Mouse (Mus musculus): ENCODE data around the gene Bclaf3.

The Bclaf3 gene

DNA sequence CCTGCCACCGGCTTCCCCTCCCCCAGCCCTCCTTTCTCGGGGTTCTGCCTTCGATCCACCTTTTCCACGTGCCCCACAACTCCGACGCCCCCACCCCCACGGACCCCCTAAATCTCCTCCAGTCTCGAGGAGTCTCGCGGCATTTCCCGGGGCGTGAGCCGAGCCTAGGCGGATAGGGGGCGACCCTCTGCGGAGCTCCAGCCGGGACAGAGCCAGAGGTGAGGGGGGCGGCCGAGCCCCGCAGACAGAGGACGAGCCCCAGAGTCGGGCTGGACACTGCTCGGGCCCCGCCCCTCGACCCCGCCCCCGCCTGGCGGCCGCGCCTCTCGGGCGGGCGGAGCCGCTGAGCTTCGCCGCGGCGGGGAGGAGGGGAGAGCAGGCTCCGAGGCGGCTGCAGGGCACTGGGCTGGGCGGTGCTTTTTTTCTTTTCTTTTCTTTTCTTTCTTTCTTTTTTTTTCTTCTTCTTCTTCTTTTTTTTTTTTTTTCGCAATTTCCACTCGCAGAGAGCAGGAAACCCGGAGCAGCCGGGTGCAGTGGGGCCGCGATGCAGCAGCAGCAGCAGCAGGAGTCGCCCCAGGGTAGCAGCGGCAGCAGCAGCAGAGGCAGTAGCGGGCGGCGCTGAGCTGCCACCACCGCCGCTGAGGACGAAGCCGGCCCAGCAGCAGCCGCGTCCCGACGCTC, 100.6 kb downstream of the Bclaf3 start, which contains the start of gene Sh3kbp1:
Sh3kbp1 (plus strand) TSS at position 366 of the 681 bp plus-strand sequence.
- peak; percentile 57 to 58 for DNase-seq (ENCODE audit: low spot score in 2 of 2)

DNA sequence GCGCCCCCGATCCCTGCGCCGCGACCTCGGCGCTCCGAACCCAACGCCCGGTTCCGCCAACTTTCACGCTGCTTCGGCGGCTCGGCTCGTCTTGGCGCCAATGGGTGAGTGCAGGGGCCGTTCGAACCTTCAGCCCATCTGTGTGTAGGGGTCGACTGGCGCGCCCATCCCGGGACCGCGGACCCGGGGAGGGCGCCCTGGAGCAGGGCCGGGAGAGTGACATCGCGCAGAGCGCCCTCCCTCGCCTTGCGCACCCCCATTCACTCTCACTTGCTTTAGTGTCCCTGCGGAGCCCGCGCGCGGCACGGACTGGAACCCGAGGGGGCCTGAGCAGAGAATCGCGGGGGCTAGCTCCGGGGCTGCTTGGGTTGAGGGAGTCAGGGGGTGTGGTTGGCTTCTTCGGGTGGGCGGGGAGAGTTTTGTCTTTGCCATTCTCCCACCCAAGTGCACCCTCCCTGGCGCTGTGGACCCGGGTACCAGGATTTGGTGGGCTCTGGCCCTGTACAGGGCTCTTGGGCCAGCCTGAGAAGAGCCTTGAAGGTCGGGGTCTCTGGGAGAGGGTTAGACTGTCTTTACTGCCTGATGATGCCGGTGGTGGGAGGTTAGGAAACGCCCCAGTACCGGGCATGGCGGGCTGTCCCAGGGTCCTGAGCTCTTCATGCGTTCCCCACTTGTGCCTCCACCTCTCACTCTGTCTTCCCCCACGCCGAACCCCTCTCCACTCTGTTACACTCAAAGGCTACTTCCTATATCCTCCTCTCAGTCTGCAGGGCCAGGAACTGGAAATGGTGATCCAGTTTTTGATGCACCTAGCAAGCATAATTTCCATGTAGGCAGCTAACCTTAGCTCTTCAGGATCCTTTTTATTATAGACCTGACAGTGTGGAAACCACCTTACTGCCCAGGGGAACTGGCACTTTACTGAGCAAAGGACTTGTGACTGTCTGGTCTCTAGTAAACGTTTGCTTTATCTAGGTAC, 101.4 kb downstream of the Bclaf3 start:
- no peak for DNase-seq (ENCODE audit: low spot score in 2 of 2)

DNA sequence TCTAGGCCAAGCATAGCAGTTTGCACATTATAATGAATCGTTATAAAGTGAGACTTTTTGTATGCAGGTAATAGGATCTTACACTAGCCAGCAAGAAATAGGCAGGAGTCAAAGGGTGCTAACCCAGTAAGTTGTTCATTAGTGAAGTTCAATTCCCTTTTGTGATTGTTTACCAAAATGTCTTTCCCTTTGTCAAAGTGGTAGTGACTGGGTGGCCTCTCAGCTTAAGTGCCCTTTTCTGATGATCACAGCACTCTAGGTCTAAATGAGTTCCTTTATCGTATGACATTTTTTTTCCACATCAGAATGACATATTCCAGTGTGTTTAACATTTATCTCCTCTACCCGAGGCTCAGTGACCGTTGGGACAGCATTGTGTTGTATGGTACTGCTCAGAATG, 102.1 kb downstream of the Bclaf3 start:
- no peak for DNase-seq (ENCODE audit: low spot score in 2 of 2)

DNA sequence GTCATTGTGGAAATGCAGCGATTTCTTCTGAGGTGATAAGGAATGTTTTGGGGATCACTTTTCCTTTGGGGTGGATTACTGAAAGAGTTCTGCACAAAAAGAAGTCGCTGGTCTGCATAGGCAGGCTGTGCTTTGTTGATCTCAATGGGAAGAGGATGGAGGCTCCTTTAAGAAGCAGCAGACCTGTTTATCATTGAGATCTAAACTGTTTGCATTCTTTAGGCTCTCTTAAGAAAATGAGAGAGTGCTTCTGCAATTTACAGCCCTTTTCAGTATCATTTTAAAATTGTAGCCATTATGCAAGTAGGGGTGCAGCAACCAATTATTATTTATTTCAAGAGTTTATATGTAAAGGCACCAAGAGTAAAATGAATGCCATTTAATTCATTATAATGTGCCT, 102.7 kb downstream of the Bclaf3 start:
- no peak for DNase-seq (ENCODE audit: low spot score in 2 of 2)

DNA sequence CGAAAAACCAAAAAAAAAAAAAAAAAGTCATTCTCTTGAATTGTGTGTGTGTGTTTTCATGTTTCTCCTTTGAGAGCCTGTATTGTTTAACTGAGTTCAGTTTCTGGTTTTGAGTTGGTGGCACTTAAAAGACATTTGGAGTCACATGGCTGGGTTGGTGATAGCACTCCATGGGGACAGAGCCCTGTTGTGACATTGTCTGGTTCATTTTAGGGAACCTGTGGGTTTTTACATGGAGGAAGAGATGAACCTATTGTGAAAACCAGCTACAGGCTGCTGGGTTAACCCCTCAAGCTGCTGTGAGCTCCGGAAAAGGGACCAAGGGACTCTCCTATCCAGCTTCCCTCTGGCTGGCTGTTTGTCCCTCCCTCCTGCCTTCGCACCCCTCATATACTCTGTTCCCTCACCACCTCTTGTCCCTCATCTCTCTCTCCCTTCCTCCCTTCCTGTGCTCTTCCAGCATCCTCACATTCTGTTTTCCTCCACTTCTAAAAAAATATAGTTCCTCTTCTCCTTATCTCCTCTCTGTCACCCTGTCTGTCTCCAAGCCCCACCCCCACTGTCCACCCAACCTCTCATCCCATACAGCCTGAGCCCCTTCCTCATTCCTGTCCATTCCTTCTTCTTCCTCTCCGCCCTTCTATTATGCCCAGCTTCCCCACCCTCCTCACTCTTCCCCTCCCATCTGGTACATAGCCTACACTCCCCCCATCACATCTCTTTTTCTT, 112.2 kb downstream of the Bclaf3 start:
- no peak for DNase-seq (ENCODE audit: low spot score in 2 of 2)

DNA sequence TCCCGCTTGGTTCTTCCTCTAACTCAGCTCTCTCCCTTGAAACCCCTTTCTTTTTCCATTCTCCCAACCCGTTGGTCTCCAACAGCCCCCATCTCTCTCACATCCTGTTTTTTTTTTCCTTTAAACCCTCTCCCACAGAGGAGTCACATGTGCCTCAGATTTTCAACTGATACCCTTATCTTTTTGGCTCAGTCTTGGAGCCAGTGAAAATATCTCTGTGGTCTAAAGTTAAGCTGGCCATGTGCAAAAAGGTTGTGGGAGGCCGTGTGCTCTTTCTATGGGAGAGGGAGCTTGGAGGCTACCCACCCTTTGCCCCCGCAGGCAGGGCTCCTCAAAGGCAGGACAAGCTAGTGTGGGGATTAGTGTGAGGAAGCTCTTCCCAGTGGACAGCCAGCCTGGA, 113.5 kb downstream of the Bclaf3 start:
- no peak for DNase-seq (ENCODE audit: low spot score in 2 of 2)
